Mouse (Mus musculus) mature B cell (primary cell): ENCODE data around the gene Gm28635.

Source experiments
- in situ Hi-C: fragments of 300-500 bp; cut with MboI; formaldehyde crosslinking; loops from 2 replicates; pipeline ENCODE4 v1.14.3; 2019

Gm28635 gene

DNA sequence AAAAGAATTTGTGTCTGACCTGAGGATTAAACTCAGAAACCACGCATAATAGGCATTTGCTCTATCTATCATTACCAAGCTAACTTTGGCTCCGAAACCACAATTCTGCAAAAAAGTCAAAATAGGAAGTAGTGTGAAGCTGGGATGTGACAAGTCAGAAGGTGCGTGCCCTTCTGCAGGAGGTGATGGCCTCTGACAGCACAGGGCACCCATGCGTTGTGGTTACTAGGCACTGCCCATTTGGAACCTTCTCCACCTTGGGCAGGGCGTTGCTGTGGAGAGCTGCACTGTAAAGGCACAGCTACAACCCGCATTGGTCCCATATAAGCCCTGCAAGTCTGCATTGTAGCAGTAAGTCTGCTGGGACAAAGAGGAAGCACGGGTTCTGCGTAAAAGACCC, 85.0 kb downstream of the Gm28635 start:
- in situ Hi-C loops, result no loop called here

DNA sequence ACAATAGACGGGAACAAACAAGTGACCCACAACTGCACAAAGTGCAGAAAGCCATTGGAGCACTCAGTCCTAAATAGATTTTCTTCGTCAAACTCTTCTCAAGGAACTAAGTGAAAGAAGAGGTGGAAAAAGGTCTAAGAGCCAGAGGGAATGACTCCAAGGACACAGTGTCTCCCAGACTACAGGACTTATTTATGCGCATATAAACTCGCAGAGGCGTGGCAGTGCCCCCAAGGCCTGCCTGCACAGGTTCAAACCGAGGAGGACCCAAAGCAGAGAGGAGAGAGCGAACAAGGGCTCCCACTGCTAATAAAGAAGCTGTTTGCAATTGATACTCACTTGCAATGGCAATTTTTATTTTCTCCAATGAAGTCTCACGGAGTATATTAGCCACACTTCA, 92.1 kb downstream of the Gm28635 start:
- in situ Hi-C loops, result no loop called here

DNA sequence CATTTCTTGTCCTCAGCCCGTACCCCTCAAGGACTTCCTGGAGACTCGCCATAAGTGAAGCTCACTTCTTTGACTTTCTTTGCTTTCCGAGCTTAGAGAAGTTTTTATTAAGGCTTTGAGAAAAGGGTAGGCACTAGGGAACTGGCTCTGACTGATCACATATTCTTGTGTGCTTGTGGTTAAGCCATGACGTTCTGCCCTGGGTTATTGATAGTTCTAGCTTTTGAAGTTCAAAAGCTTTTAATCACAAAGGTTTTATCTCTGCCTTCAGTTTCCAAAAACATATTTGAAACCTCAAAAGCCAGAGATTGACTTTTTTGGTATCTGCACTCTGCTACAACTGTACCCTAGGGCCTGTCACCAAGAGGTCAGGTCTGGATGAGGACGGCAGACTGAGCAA, 95.6 kb downstream of the Gm28635 start:
- in situ Hi-C loops, result no loop called here

DNA sequence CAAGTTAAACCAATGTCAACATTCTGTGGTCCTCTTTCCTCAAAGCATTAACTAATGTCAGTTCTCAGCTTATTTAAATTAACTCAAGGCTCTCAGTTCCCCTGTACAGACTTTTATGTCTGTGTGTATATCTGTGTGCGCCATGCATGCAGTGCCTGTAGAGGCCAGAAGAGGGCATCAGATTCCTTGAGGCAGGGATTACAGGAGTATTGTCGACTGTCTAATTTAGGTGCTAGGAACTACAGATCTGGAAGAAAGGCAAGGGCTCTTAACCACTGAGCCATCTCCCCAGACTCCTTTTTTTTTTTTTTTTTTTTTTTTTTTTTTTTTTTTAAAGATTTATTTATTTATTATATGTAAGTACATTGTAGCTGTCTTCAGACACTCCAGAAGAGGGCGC, 96.6 kb downstream of the Gm28635 start:
- in situ Hi-C loops, result no loop called here

DNA sequence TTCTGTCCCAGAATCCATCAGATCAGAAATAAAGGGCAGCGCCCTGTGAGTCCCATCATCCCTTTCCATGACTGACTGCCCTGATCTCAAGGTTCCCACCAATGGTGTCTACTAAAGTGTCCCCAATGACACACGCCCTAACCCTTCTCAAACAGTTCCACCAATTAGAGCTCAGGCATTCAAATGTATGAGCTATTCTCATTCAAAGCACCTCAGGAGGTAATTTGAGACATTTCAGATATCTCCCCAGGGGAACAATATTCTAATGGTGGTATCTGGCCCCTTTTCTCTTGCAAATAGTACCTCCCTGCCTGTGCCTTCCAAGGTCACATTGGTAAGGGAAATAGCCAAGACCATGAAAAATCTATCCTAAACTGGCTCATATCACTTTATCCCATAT, 98.5 kb downstream of the Gm28635 start:
- in situ Hi-C loops, result no loop called here

DNA sequence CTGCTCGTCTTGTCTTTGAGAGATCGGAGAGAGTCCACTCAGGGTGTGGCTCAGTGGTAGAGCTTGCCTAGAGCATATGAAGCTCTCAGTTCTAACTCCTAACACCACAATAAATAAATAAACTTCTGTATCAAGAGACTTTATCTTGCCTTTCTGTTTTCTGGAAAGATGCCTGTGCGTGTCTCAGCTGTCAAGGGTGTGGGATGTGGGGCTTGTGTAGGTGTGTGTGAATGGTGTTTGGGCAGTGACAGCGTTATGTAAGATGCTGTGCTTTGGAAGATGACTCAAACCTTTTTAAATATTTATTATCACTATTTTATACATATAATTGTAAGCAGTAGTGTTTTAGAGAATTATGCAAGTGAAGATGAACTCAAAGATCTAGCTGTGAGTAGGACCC, 103.7 kb downstream of the Gm28635 start:
- in situ Hi-C loops, result no loop called here

DNA sequence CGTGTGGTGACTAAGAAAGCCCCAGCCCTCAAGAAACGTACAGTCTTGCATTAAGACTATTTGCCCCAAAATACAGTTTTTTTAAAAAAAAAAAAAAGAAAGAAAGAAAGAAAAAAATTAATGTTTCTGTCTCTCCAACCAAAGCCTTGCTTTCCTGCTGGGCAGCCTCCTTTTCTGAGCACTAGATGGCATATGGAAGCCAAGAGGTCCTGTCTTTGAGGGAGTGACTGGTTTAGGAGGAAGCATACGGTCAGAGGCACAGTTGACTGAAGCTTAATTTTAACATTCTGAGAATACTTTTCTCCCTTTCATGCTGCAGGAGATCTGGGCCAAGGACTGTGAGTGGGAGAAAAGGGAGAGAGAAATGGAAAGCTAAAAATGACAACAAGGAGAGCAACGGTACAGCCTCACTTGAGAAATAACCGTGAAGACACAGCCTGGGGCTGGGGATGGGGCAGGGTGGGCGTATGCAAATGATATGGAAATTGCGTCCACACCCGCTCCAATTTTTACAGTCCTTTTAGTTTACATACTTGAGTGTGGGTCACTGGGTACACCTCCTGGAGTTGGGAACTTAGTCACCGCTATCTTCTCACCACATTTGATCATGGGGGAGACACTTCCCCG, 120.8 kb downstream of the Gm28635 start:
- in situ Hi-C loops, result no loop called here
